Mouse (Mus musculus) hindbrain, embryonic 12.5 days (tissue): ENCODE data around the gene Tnni1. TPM values are rescaled to one million over a fixed set of nuclear protein-coding genes. Genes with fewer than 3 reads are reported as not detected.
A peak's percentile ranks its signal among the peaks of the same experiment; 100 is the strongest.

Experiments
- ATAC-seq: fragments of 200-750 bp; cut with Nextera tagmentation; 2 replicates; pipeline ENCODE4 v1.8.0; 2017; ENCODE audit warnings: moderate TSS enrichment; ENCODE audit not compliant: low FRiP score
- H3K27ac ChIP-seq: fragments of 300-500 bp; sonication (generic); 2 replicates; pipeline ENCODE4 v1.5.1; 2016; ENCODE audit warnings: mild to moderate bottlenecking
- H3K27me3 ChIP-seq: fragments of 300-500 bp; sonication (generic); 2 replicates; pipeline ENCODE4 v1.6.1; 2016; ENCODE audit warnings: mild to moderate bottlenecking
- H3K36me3 ChIP-seq: fragments of 300-500 bp; sonication (generic); 2 replicates; pipeline ENCODE4 v1.6.1; 2016; ENCODE audit warnings: mild to moderate bottlenecking
- H3K4me1 ChIP-seq: fragments of 300-500 bp; sonication (generic); 2 replicates; pipeline ENCODE4 v1.6.1; 2016
- H3K4me2 ChIP-seq: fragments of 300-500 bp; sonication (generic); replicated peaks from 2 replicates; pipeline ENCODE4 v1.6.1; 2016; ENCODE audit warnings: mild to moderate bottlenecking
- H3K4me3 ChIP-seq: fragments of 300-500 bp; sonication (generic); 2 replicates; pipeline ENCODE4 v1.5.1; 2016; ENCODE audit warnings: mild to moderate bottlenecking
- H3K9ac ChIP-seq: fragments of 300-500 bp; sonication (generic); 2 replicates; pipeline ENCODE4 v1.6.1; 2016; ENCODE audit warnings: mild to moderate bottlenecking, moderate library complexity
- H3K9me3 ChIP-seq: fragments of 300-500 bp; sonication (generic); replicated peaks from 2 replicates; pipeline ENCODE4 v1.6.1; 2016; ENCODE audit warnings: mild to moderate bottlenecking
- WGBS: fragments of 180-500 bp; shearing (Covaris S2); methylation state at CpG from one replicate; pipeline ENCODE4 v1.1.7; 2016; 5-methylcytosine and 5-hydroxymethylcytosine counted together
- polyA plus RNA-seq: library from polyadenylated mRNA; unstranded; fragments of >200 nt; fragmentation: Nextera tagmentation; extraction: Ambion mirVana; gene quantifications from 2 replicates; pipeline ENCODE4 v1.2.1, GENCODE M21; 2016

The Tnni1 gene
- polyA plus RNA-seq, 1 experiment from 2014 or later, result 9.5 TPM

DNA sequence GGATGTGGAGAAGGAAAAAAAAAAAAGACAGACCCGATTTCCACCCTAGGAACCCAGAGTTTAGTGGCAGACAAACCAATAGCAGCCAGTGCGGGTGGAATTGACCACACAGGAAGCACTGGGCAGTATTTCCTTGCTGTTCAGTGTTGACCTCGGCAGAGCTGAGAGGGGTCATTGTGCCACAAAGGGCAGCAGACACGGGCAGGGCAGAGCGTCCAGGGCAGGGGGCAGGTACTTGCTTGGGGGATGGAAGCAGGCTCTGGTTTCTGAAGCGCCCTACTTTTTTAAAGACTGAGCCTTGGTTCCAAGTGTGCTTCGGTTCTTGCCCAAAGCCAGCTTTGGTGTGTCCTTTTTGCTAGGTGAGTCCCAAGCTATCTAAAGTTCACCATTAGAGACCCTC, 9.0 kb upstream of the Tnni1 start:
- H3K36me3 ChIP-seq, result peaks cover 2% of the 10 kb centered on the region; the same call in 1 of the 2 replicates
- H3K27me3 ChIP-seq, result 0 out of 2 replicates have a peak, but pooled peaks cover 12% of the 10 kb centered on the region
- H3K4me3 ChIP-seq, result no peak overlapping the region
- no peak overlapping the region for H3K9ac ChIP-seq
- H3K9me3 ChIP-seq, result no peaks in the 10 kb centered on the region
- H3K4me2 ChIP-seq, result no peak overlapping the region
- no peak for ATAC-seq
- H3K4me1 ChIP-seq, result peaks cover 24% of the 10 kb centered on the region
- WGBS, result 71% methylated on average over 7 of the region's 7 CpGs
- H3K27ac ChIP-seq, result no peak overlapping the region

DNA sequence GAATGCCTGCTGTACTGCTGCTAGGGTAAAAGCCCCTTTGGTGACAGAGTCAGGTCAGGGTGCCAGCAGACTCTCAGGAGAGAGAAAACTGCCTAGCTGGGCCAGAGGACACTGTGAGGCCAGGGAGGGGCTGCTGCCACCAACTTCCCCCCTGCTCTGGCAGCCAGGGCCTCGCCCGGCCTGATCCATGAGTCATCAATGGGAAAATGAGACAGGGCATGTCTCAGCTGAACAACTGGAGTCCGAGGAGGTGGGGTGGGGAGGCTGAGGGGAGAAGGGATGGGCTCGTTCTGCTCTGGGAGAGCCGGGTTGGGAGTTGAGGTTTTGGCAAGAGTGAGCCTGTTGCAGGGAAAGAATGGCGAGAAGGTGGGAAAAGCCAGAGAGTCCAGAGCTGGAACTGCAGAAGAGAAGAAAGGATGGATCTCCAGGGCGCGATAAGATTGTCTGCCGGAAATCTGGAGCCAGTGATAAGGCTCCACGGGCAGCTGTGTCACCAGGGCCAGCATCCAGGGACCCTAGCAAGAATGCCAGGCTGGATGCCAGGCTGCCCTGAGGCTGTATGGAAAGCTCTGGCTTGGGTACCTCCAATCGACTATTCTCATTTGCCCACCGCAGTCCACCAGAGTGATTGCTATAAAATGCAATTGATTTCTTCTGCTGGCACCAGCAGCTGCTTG, 8.2 kb upstream of the Tnni1 start:
- Histone ChIP-seq H3K27me3 (0 out of 2 replicates have a peak, but pooled peaks cover 12% of the 10 kb centered on the region), H3K36me3 (peaks cover 2% of the 10 kb centered on the region; the same call in 1 of the 2 replicates), H3K4me2 (no peak overlapping the region), H3K9me3 (no peaks in the 10 kb centered on the region), H3K9ac (no peak overlapping the region), H3K4me1 (peaks cover 19% of the 10 kb centered on the region), H3K4me3 (no peak overlapping the region), H3K27ac (no peak overlapping the region)
- ATAC-seq, result no peak
- 68% methylated on average over 12 of the region's 12 CpGs for WGBS

DNA sequence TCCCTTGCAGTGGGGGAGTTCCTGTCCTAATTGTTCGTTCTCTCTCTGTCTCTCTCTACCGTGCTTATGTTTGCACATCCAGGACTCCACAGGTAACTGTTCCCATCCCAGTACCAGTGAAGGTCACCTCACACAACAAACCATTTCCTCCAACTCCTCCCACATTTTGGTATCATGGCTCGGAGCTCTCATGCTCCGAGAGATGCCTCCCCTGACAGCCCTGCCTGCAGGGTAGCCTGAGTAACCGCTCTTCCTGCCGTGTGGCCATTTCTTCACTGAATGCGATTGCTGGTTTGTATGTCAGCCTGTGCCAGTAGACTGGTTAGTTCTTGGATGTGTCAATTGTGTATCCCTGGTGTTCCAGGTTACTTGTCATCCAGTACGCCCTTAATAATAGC, 7.7 kb upstream of the Tnni1 start:
- WGBS, result 78% methylated on average over 8 of the region's 8 CpGs
- H3K9me3 ChIP-seq, result no peaks in the 10 kb centered on the region
- no peak overlapping the region for H3K27ac ChIP-seq
- H3K4me1 ChIP-seq, result peaks cover 15% of the 10 kb centered on the region
- no peak overlapping the region for H3K4me2 ChIP-seq
- peaks cover 2% of the 10 kb centered on the region; the same call in 1 of the 2 replicates for H3K36me3 ChIP-seq
- 0 out of 2 replicates have a peak, but pooled peaks cover 12% of the 10 kb centered on the region for H3K27me3 ChIP-seq
- H3K9ac ChIP-seq, result no peak overlapping the region
- no peak for ATAC-seq
- H3K4me3 ChIP-seq, result no peak overlapping the region

DNA sequence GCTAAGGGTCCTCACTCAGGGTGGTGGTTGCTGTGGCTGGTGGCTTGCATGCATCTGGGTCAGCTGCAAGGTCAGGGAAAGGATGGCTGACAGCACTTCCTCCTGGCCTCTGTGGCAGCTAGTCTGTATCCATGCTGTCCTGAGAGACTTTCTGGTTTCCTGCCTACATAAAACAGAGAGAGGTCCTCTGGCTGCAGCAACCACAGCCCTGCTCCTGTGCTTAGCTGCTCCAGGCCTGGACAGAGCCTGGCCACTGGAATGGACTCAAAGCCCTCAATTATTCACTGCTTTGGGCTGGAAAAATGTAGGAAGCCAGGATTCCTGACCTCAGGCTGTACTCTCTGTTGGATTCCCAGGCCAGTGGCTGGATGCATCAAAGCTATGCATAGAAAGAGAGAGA, 2.6 kb upstream of the Tnni1 start:
- no peak overlapping the region for H3K4me2 ChIP-seq
- H3K27me3 ChIP-seq, result peaks cover 7% of the 10 kb centered on the region; the same call in 1 of the 2 replicates
- H3K9ac ChIP-seq, result no peak overlapping the region
- no peak overlapping the region for H3K27ac ChIP-seq
- H3K4me1 ChIP-seq, result peaks cover 20% of the 10 kb centered on the region
- ATAC-seq, result no peak
- H3K36me3 ChIP-seq, result no peaks in the 10 kb centered on the region
- no peak overlapping the region for H3K4me3 ChIP-seq
- no peaks in the 10 kb centered on the region for H3K9me3 ChIP-seq

DNA sequence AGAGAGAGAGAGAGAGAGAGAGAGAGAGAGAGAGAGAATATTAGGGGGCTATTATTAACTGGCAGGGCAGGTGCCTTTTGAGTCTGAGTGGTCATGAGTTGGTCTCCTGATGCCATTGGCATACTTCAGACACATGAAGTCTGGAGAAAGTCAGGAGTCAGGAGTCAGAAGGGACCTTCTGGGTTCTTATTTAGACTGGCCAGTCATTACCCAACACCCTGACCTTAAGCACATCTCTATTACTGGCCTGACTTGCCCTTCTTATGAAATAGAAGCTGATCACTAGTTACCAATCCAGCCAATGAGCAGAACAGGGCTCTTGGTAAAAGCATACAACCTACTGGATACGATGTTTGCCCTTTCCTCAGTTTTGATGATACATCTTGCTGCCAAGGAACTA, 2.2 kb upstream of the Tnni1 start:
- no peak for ATAC-seq
- Histone ChIP-seq H3K27ac (no peak overlapping the region), H3K27me3 (peaks cover 7% of the 10 kb centered on the region; the same call in 1 of the 2 replicates), H3K4me3 (no peak overlapping the region), H3K36me3 (no peaks in the 10 kb centered on the region), H3K9me3 (no peaks in the 10 kb centered on the region), H3K4me2 (no peak overlapping the region), H3K4me1 (peaks cover 20% of the 10 kb centered on the region), H3K9ac (no peak overlapping the region)
- WGBS, result 94% methylated on average over 1 of the region's 1 CpGs

DNA sequence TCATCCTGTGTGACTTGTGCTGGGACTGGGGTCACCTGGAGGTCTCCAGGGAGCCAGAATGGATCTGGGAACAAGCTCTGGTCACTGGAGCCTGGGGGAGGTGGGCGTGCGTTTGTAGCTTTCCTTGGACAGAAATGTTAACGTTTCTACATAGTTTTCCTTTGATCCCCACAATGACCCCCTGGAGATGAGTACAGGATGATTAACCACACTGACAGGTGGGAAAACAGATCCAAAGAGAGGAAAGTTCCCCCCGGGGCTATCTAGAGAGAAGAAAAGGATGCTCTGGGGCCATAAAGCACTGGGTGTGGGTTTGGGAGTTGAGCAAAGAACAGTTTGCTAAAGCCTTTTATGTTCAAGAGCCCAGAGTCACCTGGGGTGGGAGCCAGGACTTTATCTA, 1.4 kb downstream of the Tnni1 start:
- Histone ChIP-seq H3K9me3 (no peaks in the 10 kb centered on the region), H3K4me1 (peaks cover 28% of the 10 kb centered on the region), H3K4me3 (no peak overlapping the region), H3K9ac (0 out of 2 replicates have a peak overlapping the region, but pooled peaks have one; percentile 20), H3K4me2 (no peak overlapping the region), H3K36me3 (no peaks in the 10 kb centered on the region), H3K27me3 (peaks cover 7% of the 10 kb centered on the region; the same call in 1 of the 2 replicates), H3K27ac (no peak overlapping the region)
- WGBS, result 39% methylated on average over 4 of the region's 4 CpGs
- ATAC-seq, result no peak

DNA sequence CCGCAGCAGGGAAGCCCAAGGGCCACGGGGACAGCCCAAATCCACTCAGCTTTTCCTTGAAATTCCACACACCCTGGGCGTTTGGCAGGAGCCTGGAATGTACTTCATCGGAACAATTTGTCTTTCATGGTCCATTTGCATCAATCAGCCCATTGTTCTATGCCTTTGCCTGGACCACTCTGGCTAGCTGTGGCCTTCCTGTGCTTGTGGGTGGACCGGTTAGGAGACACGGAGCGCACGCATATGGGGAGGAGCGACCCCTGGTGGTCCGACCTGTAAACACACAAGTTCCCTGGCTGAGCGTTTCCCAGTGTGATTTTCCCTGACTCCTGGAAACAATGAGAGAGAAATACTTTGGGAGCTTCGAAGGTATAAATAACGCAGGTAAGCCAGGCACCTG, 2.0 kb downstream of the Tnni1 start:
- Histone ChIP-seq H3K4me1 (peaks cover 28% of the 10 kb centered on the region), H3K9me3 (no peaks in the 10 kb centered on the region), H3K4me3 (no peak overlapping the region), H3K36me3 (no peaks in the 10 kb centered on the region), H3K9ac (0 out of 2 replicates have a peak overlapping the region, but pooled peaks have one; percentile 20), H3K27me3 (peaks cover 7% of the 10 kb centered on the region; the same call in 1 of the 2 replicates), H3K4me2 (no peak overlapping the region), H3K27ac (no peak overlapping the region)
- ATAC-seq, result peak; percentile 70; the same call in 1 of the 2 replicates
- WGBS, result 7% methylated on average over 13 of the region's 13 CpGs

DNA sequence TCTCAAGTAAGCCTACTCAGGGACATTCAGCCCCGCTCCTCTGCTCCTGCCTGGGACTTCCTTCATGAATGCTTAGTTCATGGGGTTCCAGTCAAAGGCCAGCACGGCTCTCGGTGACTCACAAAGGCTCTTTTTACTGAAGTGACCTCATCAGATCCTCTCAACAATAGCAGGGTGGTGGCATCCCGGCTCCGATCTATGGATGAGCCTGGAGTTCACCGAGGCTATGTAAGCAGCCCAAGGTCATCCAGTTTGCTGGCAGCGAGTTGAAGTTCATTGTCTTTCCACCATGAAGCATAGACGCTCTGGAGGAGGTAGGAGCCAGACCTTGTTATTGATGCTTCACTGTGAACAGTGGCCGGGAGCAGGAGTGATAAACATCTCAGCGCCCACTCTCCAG, 3.6 kb downstream of the Tnni1 start:
- no peak for ATAC-seq

DNA sequence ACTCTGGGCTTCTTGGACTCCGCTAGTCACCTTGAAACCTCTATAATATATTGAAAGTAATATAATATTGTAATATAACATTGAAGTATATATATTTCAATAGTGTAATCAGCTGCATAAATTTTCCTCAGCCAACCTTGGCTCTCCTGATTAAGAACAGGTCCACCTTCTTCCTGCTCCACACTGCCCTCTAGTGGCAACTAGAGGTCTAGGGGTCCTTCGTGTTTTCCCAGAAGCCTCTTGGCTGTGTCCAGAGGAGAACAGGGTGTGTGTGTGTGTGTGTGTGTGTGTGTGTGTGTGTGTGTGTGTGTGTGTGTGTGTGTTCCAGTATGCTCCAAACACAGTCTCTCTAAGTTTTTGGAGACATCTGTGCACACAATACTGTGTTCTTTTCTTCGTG, 8.6 kb downstream of the Tnni1 start:
- ATAC-seq, result no peak
- Histone ChIP-seq H3K4me1 (peaks cover 9% of the 10 kb centered on the region; the same call in 1 of the 2 replicates), H3K36me3 (no peaks in the 10 kb centered on the region), H3K27ac (no peak overlapping the region), H3K9me3 (no peaks in the 10 kb centered on the region), H3K4me2 (no peak overlapping the region), H3K4me3 (no peak overlapping the region), H3K9ac (no peak overlapping the region), H3K27me3 (peaks cover 13% of the 10 kb centered on the region; the same call in 1 of the 2 replicates)
- 52% methylated on average over 3 of the region's 3 CpGs for WGBS

More for the DNA sequence above, 3.6 kb downstream of the Tnni1 start:
- Histone ChIP-seq H3K9me3 (no peaks in the 10 kb centered on the region), H3K9ac (no peak overlapping the region), H3K27me3 (peaks cover 7% of the 10 kb centered on the region; the same call in 1 of the 2 replicates), H3K4me1 (peaks cover 28% of the 10 kb centered on the region), H3K4me2 (no peak overlapping the region), H3K4me3 (no peak overlapping the region), H3K36me3 (no peaks in the 10 kb centered on the region), H3K27ac (no peak overlapping the region)
- 22% methylated on average over 10 of the region's 10 CpGs for WGBS

DNA sequence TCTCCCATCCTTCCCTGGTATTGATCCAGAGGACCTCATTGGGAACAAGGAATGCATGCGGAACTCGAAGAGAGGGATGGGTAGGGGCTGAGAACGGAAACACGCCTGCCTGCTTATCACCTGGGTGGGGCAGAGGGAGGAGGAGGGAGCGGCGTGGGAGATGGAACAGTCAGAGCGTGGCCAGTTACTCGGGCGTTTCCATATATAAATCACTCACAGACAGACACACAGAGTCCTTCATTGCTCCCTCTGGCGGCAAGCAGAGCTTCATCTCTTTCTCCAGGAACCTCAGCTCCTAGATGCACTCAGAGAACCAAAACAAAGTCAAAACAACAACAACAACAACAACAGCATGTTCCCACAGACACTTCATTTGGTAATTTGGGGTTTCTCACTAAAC, 9.5 kb downstream of the Tnni1 start:
- no peak overlapping the region for H3K4me2 ChIP-seq

DNA sequence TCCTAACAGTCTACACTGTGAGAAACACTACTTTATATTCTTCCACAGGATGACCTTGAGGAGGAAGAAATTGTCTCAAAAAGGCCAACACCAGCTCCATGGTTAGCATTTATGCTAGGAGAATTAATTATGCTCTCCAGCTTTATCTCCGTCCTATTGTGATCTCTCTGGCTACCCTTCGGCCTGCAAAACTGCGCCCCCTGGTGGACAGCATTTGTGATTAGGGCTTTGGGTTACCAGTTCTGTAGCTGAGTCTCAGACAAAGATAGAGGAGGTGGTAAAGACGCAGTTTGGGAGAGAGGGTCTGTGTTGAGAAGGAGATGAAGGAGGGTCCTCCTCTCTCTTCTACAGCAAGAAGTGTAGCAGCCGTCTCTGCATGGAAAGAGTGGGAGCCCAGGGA, 10.6 kb downstream of the Tnni1 start:
- Histone ChIP-seq H3K4me2 (no peak overlapping the region), H3K9ac (no peak overlapping the region), H3K9me3 (no peaks in the 10 kb centered on the region), H3K4me1 (peaks cover 20% of the 10 kb centered on the region), H3K27ac (no peak overlapping the region), H3K27me3 (peaks cover 23% of the 10 kb centered on the region), H3K36me3 (no peaks in the 10 kb centered on the region), H3K4me3 (no peak overlapping the region)
- 20% methylated on average over 5 of the region's 5 CpGs for WGBS
- ATAC-seq, result no peak

More for the DNA sequence above, 9.5 kb downstream of the Tnni1 start:
- Histone ChIP-seq H3K27ac (no peak overlapping the region), H3K9ac (no peak overlapping the region), H3K4me1 (peaks cover 9% of the 10 kb centered on the region), H3K4me3 (no peak overlapping the region), H3K9me3 (no peaks in the 10 kb centered on the region), H3K27me3 (peaks cover 21% of the 10 kb centered on the region), H3K36me3 (no peaks in the 10 kb centered on the region)
- no peak for ATAC-seq
- WGBS, result 42% methylated on average over 10 of the region's 10 CpGs

DNA sequence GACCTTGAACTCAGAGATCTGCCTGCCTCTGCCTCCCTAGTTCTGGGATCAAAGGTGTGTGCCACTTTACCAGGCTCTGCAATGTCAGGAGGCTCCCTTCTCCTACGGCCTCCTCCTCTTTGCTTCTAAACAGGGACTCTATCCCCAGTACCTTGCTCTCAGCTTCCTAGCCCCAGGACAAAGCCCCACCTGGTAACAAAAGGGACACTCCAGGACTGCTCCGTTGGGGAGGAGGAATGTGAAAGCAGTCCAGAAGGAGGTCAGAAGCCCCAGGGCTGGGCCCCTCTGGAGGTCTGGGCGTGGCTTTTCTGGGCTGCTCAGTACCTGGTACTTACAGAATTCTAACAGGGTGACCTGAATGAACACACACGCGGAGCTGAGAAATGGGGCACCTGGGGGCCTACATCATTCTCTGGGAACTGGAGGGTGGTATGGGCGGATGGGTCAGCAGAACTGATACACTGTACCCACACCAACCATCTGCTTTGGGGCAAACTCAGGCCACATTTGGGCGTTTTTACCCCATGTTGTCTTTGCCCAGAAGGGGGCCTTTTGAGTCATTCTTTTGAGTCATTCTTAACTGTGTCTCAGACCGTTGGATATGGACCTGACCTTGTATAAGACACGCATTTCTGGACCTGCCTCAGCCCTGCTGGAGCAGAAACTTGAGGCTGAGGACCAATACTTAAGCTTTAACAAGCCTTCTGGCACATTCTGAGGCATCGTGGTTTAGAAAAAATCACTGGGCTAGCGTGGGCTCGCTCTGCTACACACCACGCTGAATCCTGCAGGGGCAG, 13.1 kb downstream of the Tnni1 start:
- ATAC-seq, result no peak
- 61% methylated on average over 13 of the region's 13 CpGs for WGBS
- Histone ChIP-seq H3K27ac (no peak overlapping the region), H3K9ac (no peak overlapping the region), H3K4me1 (peaks cover 21% of the 10 kb centered on the region), H3K27me3 (peaks cover 35% of the 10 kb centered on the region), H3K4me2 (no peak overlapping the region), H3K9me3 (no peaks in the 10 kb centered on the region), H3K36me3 (no peaks in the 10 kb centered on the region), H3K4me3 (no peak overlapping the region)
